Mouse (Mus musculus) midbrain, embryonic 12.5 days (tissue): ENCODE measurements around the gene Atn1. TPM values are rescaled to one million over a fixed set of nuclear protein-coding genes. Genes with fewer than 3 reads are reported as not detected.
A peak's percentile ranks its signal among the peaks of the same experiment; 100 is the strongest.

Source experiments
- ATAC-seq: fragments of 200-750 bp; cut with Nextera tagmentation; 2 replicates; pipeline ENCODE4 v1.8.0; 2017; ENCODE audit warnings: low read depth, moderate TSS enrichment, moderate library complexity; ENCODE audit not compliant: low FRiP score
- H3K27ac ChIP-seq: fragments of 300-500 bp; sonication (generic); replicated peaks from 2 replicates; pipeline ENCODE4 v1.5.1; 2016; ENCODE audit warnings: mild to moderate bottlenecking
- H3K27me3 ChIP-seq: fragments of 300-500 bp; sonication (generic); 2 replicates; pipeline ENCODE4 v1.6.1; 2016; ENCODE audit warnings: mild to moderate bottlenecking
- H3K36me3 ChIP-seq: fragments of 300-500 bp; sonication (generic); 2 replicates; pipeline ENCODE4 v1.6.1; 2016
- H3K4me1 ChIP-seq: fragments of 300-500 bp; sonication (generic); 2 replicates; pipeline ENCODE4 v1.6.1; 2016
- H3K4me2 ChIP-seq: fragments of 300-500 bp; sonication (generic); replicated peaks from 2 replicates; pipeline ENCODE4 v1.6.1; 2016; ENCODE audit warnings: mild to moderate bottlenecking, moderate library complexity
- H3K4me3 ChIP-seq: fragments of 300-500 bp; sonication (generic); 2 replicates; pipeline ENCODE4 v1.5.1; 2016; ENCODE audit warnings: mild to moderate bottlenecking
- H3K9ac ChIP-seq: fragments of 300-500 bp; sonication (generic); replicated peaks from 2 replicates; pipeline ENCODE4 v1.6.1; 2016; ENCODE audit warnings: mild to moderate bottlenecking, moderate library complexity
- H3K9me3 ChIP-seq: fragments of 300-500 bp; sonication (generic); 2 replicates; pipeline ENCODE4 v1.6.1; 2016; ENCODE audit warnings: mild to moderate bottlenecking
- WGBS: fragments of 180-500 bp; shearing (Covaris S2); methylation state at CpG from one replicate; pipeline ENCODE4 v1.1.7; 2016; 5-methylcytosine and 5-hydroxymethylcytosine counted together
- polyA plus RNA-seq: library from polyadenylated mRNA; unstranded; fragments of >200 nt; fragmentation: Nextera tagmentation; extraction: Ambion mirVana; gene quantifications from 2 replicates; pipeline ENCODE4 v1.2.1, GENCODE M21; 2016

The Atn1 gene
- polyA plus RNA-seq, 1 experiment from 2014 or later: 15.6 TPM

- WGBS: 84% methylated on average over 7 of the region's 7 CpGs
- peaks cover 52% of the 10 kb centered on the region for H3K27me3 ChIP-seq
- no peaks in the 10 kb centered on the region for H3K36me3 ChIP-seq
Measured at GRCm38 (mm10) chr6:124765951-124766350, 9.6 kb upstream of the Atn1 start.

GRCm38 (mm10) chr6:124759259-124759658, 2.9 kb upstream of the Atn1 start:
- ATAC-seq: no peak
- H3K27ac ChIP-seq: peak overlapping the region; percentile 98; the same call in 1 of the 2 replicates
- H3K4me2 ChIP-seq: no peak overlapping the region

More at GRCm38 (mm10) chr6:124765951-124766350, 9.6 kb upstream of the Atn1 start:
- no peaks in the 10 kb centered on the region for H3K9me3 ChIP-seq
- no peak for ATAC-seq
- peaks cover 25% of the 10 kb centered on the region for H3K4me1 ChIP-seq
- H3K4me3 ChIP-seq: no peak overlapping the region
- no peak overlapping the region for H3K9ac ChIP-seq
- H3K4me2 ChIP-seq: no peak overlapping the region
- H3K27ac ChIP-seq: no peak overlapping the region

GRCm38 (mm10) chr6:124758849-124759232, 2.5 kb upstream of the Atn1 start:
- H3K27ac ChIP-seq: peak overlapping the region; percentile 98
- no peaks in the 10 kb centered on the region for H3K9me3 ChIP-seq
- no peak overlapping the region for H3K4me2 ChIP-seq
- no peaks in the 10 kb centered on the region for H3K36me3 ChIP-seq
- H3K27me3 ChIP-seq: 0 out of 2 replicates have a peak, but pooled peaks cover 7% of the 10 kb centered on the region
- no peak overlapping the region for H3K4me3 ChIP-seq
- no peak for ATAC-seq
- H3K9ac ChIP-seq: no peak overlapping the region
- 73% methylated on average over 2 of the region's 2 CpGs for WGBS
- H3K4me1 ChIP-seq: peaks cover 43% of the 10 kb centered on the region

More at GRCm38 (mm10) chr6:124759259-124759658, 2.9 kb upstream of the Atn1 start:
- H3K9me3 ChIP-seq: no peaks in the 10 kb centered on the region
- no peaks in the 10 kb centered on the region for H3K36me3 ChIP-seq
- no peak overlapping the region for H3K4me3 ChIP-seq
- WGBS: 2% methylated on average over 5 of the region's 5 CpGs
- H3K27me3 ChIP-seq: 0 out of 2 replicates have a peak, but pooled peaks cover 7% of the 10 kb centered on the region
- peaks cover 39% of the 10 kb centered on the region for H3K4me1 ChIP-seq
- no peak overlapping the region for H3K9ac ChIP-seq

GRCm38 (mm10) chr6:124757909-124758848, 1.9 kb upstream of the Atn1 start:
- Histone ChIP-seq H3K4me1 (peaks cover 49% of the 10 kb centered on the region), H3K27ac (peak overlapping the region; percentile 98), H3K9me3 (no peaks in the 10 kb centered on the region), H3K4me2 (peak overlapping the region; percentile 64), H3K36me3 (no peaks in the 10 kb centered on the region), H3K4me3 (peak overlapping the region; percentile 91), H3K9ac (peak overlapping the region; percentile 97), H3K27me3 (0 out of 2 replicates have a peak, but pooled peaks cover 7% of the 10 kb centered on the region)
- WGBS: 23% methylated on average over 5 of the region's 5 CpGs
- ATAC-seq: peak; percentile 10; the same call in 1 of the 2 replicates

GRCm38 (mm10) chr6:124757351-124757880, 1.1 kb upstream of the Atn1 start:
- H3K4me2 ChIP-seq: peak overlapping the region; percentile 64
- peak overlapping the region; percentile 91 for H3K4me3 ChIP-seq
- no peaks in the 10 kb centered on the region for H3K9me3 ChIP-seq
- WGBS: under 1% methylated on average over 5 of the region's 5 CpGs
- no peak for ATAC-seq
- peak overlapping the region; percentile 98 for H3K27ac ChIP-seq
- no peaks in the 10 kb centered on the region for H3K36me3 ChIP-seq
- peaks cover 49% of the 10 kb centered on the region for H3K4me1 ChIP-seq
- H3K9ac ChIP-seq: peak overlapping the region; percentile 97
- no peaks in the 10 kb centered on the region for H3K27me3 ChIP-seq

- H3K4me1 ChIP-seq: peaks cover 49% of the 10 kb centered on the region
- peak overlapping the region; percentile 91 for H3K4me3 ChIP-seq
- no peaks in the 10 kb centered on the region for H3K36me3 ChIP-seq
- H3K9me3 ChIP-seq: no peaks in the 10 kb centered on the region
- H3K27ac ChIP-seq: peak overlapping the region; percentile 98
- H3K9ac ChIP-seq: peak overlapping the region; percentile 97
- peak overlapping the region; percentile 64 for H3K4me2 ChIP-seq
- ATAC-seq: peak; percentile 77
- H3K27me3 ChIP-seq: no peaks in the 10 kb centered on the region
- WGBS: 1% methylated on average over 50 of the region's 54 CpGs
Measured at GRCm38 (mm10) chr6:124756652-124757350, 477 bp upstream of the Atn1 start.

GRCm38 (mm10) chr6:124755306-124755705, 1.0 kb downstream of the Atn1 start:
- WGBS: 5% methylated on average over 3 of the region's 3 CpGs
- peak overlapping the region; percentile 64 for H3K4me2 ChIP-seq

GRCm38 (mm10) chr6:124753861-124754260, 2.5 kb downstream of the Atn1 start:
- peaks cover 11% of the 10 kb centered on the region for H3K36me3 ChIP-seq
- no peak for ATAC-seq
- WGBS: 97% methylated on average over 2 of the region's 2 CpGs

More at GRCm38 (mm10) chr6:124755306-124755705, 1.0 kb downstream of the Atn1 start:
- H3K27ac ChIP-seq: peak overlapping the region; percentile 98
- ATAC-seq: no peak
- peak overlapping the region; percentile 91 for H3K4me3 ChIP-seq
- H3K36me3 ChIP-seq: no peaks in the 10 kb centered on the region
- H3K9ac ChIP-seq: peak overlapping the region; percentile 97
- no peaks in the 10 kb centered on the region for H3K9me3 ChIP-seq
- peaks cover 49% of the 10 kb centered on the region for H3K4me1 ChIP-seq
- no peaks in the 10 kb centered on the region for H3K27me3 ChIP-seq

GRCm38 (mm10) chr6:124750405-124750804, 5.9 kb downstream of the Atn1 start:
- Histone ChIP-seq H3K27ac (no peak overlapping the region), H3K27me3 (no peaks in the 10 kb centered on the region), H3K9ac (no peak overlapping the region), H3K9me3 (no peaks in the 10 kb centered on the region), H3K4me3 (no peak overlapping the region), H3K4me1 (peaks cover 36% of the 10 kb centered on the region), H3K36me3 (peaks cover 33% of the 10 kb centered on the region), H3K4me2 (no peak overlapping the region)
- WGBS: 86% methylated on average over 8 of the region's 8 CpGs
- no peak for ATAC-seq

More at GRCm38 (mm10) chr6:124753861-124754260, 2.5 kb downstream of the Atn1 start:
- no peak overlapping the region for H3K9ac ChIP-seq
- H3K4me1 ChIP-seq: peaks cover 46% of the 10 kb centered on the region
- H3K27ac ChIP-seq: no peak overlapping the region
- no peaks in the 10 kb centered on the region for H3K27me3 ChIP-seq
- no peaks in the 10 kb centered on the region for H3K9me3 ChIP-seq
- no peak overlapping the region for H3K4me2 ChIP-seq
- no peak overlapping the region for H3K4me3 ChIP-seq

- Histone ChIP-seq H3K36me3 (peaks cover 59% of the 10 kb centered on the region), H3K4me1 (peaks cover 23% of the 10 kb centered on the region), H3K27ac (peak overlapping the region; percentile 82; the same call in 1 of the 2 replicates), H3K27me3 (no peaks in the 10 kb centered on the region), H3K9me3 (no peaks in the 10 kb centered on the region), H3K9ac (peak overlapping the region; percentile 75), H3K4me3 (no peak overlapping the region; the same call in 1 of the 2 replicates), H3K4me2 (peak overlapping the region; percentile 73)
- 89% methylated on average over 7 of the region's 7 CpGs for WGBS
- ATAC-seq: no peak
Measured at GRCm38 (mm10) chr6:124746654-124747632, 9.4 kb downstream of the Atn1 start.

GRCm38 (mm10) chr6:124746296-124746605, 10.1 kb downstream of the Atn1 start:
- peak overlapping the region; percentile 45 for H3K4me3 ChIP-seq
- peak; percentile 10; the same call in 1 of the 2 replicates for ATAC-seq
- 14% methylated on average over 8 of the region's 8 CpGs for WGBS

More at GRCm38 (mm10) chr6:124746296-124746605, 10.1 kb downstream of the Atn1 start:
- Histone ChIP-seq H3K9ac (peak overlapping the region; percentile 75), H3K4me2 (peak overlapping the region; percentile 73), H3K27ac (peak overlapping the region; percentile 82), H3K27me3 (no peaks in the 10 kb centered on the region), H3K36me3 (peaks cover 59% of the 10 kb centered on the region), H3K9me3 (no peaks in the 10 kb centered on the region), H3K4me1 (peaks cover 28% of the 10 kb centered on the region)
